Mouse (Mus musculus) myocyte (in vitro differentiated cells): ENCODE measurements at regions not wholly inside any gene's neighbourhood (a gene's known extent, or its start where the extent isn't known, plus 50 kb on each side); places are given as distances from the start of the nearest gene placed in this dataset.

ENCODE experiments used
- CEBPB ChIP-seq: IDR thresholded peaks from 2 replicates; pipeline ENCODE4 v1.6.1; 2011; ENCODE audit warnings: mild to moderate bottlenecking, moderate library complexity; ENCODE audit not compliant: poor library complexity, insufficient read depth, severe bottlenecking
- E2F4 ChIP-seq: IDR thresholded peaks from one replicate; pipeline ENCODE4 v1.6.1; 2011; ENCODE audit warnings: mild to moderate bottlenecking, control low read depth, moderate library complexity; ENCODE audit not compliant: insufficient read depth
- MAX ChIP-seq: IDR thresholded peaks from one replicate; pipeline ENCODE4 v1.6.1; 2011; ENCODE audit warnings: low read depth, mild to moderate bottlenecking, control low read depth
- MYOD1 ChIP-seq, 3 experiments: IDR thresholded peaks; one replicate each; pipeline ENCODE4 v1.6.1; 2011; ENCODE audit warnings: control low read depth in 2 of 3, low read depth in 2 of 3, mild to moderate bottlenecking in 2 of 3, moderate library complexity in 1 of 3; ENCODE audit not compliant: insufficient read length in 2 of 3, control insufficient read depth in 1 of 3
- MYOG ChIP-seq, 3 experiments: IDR thresholded peaks; one replicate each; pipeline ENCODE4 v1.6.1; 2011; ENCODE audit warnings: control low read depth in 2 of 3, low read depth in 2 of 3, mild to moderate bottlenecking in 2 of 3; ENCODE audit not compliant: insufficient read length in 2 of 3, control insufficient read depth in 1 of 3, insufficient read depth in 1 of 3
- POLR2A ChIP-seq: IDR thresholded peaks from one replicate; pipeline ENCODE4 v1.6.1; 2011; ENCODE audit warnings: low read depth, mild to moderate bottlenecking, control low read depth, moderate library complexity; ENCODE audit not compliant: insufficient read length
- POLR2AphosphoS2 ChIP-seq: IDR thresholded peaks from one replicate; pipeline ENCODE4 v1.6.1; 2011; ENCODE audit warnings: low read depth, control low read depth; ENCODE audit not compliant: insufficient read length
- REST ChIP-seq: IDR thresholded peaks from one replicate; pipeline ENCODE4 v1.6.1; 2011; ENCODE audit warnings: mild to moderate bottlenecking, control low read depth, moderate library complexity; ENCODE audit not compliant: insufficient read depth, insufficient read length
- SRF ChIP-seq: IDR thresholded peaks from one replicate; pipeline ENCODE4 v1.6.1; 2011; ENCODE audit warnings: low read depth; ENCODE audit not compliant: control insufficient read depth, insufficient read length
- TCF12 ChIP-seq: IDR thresholded peaks from one replicate; pipeline ENCODE4 v1.6.1; 2011; ENCODE audit warnings: mild to moderate bottlenecking, control low read depth; ENCODE audit not compliant: poor library complexity, insufficient read depth, severe bottlenecking
- TCF3 ChIP-seq: IDR thresholded peaks from one replicate; pipeline ENCODE4 v1.6.1; 2011; ENCODE audit warnings: low read depth, control low read depth; ENCODE audit not compliant: insufficient read length
- USF1 ChIP-seq: IDR thresholded peaks from one replicate; pipeline ENCODE4 v1.6.1; 2011; ENCODE audit warnings: low read depth, mild to moderate bottlenecking, control low read depth, moderate library complexity

DNA sequence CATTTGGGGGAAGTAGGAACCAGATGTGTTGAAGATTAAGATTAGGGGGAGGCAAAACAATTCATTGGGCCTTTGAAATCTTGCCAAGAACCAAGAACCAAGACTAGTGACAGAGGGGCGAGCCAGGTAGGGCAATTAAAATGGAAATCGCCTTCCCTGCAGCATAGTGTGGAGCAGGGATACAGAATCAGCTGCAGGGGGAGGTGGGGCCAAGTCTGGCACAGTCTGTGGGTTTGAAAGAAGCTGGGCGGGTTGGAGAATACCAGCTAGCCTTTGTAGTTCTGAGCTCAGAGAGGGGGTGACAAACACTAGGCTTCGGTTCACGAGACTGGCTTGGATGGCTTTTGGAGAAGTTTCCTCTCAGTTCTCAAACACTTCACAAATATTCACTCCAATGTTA lies 414.3 kb upstream of the Ubash3b start:
- TF ChIP-seq POLR2A (no peak), MYOG (IDR thresholded peaks at IDR 0.05; ENCODE audit: control insufficient read depth in 1 of 3, insufficient read depth in 1 of 3, insufficient read length in 2 of 3, low read depth in 2 of 3) (no peak), MYOD1 (IDR thresholded peaks at IDR 0.05; ENCODE audit: control insufficient read depth in 1 of 3, insufficient read length in 2 of 3, low read depth in 2 of 3) (no peak), POLR2AphosphoS2 (no peak), E2F4 (no peak), TCF12 (no peak), USF1 (no peak), MAX (no peak), REST (no peak), SRF (no peak), TCF3 (no peak), CEBPB (no peak)
